Mouse (Mus musculus): ENCODE results near the gene Pias1.

DNA sequence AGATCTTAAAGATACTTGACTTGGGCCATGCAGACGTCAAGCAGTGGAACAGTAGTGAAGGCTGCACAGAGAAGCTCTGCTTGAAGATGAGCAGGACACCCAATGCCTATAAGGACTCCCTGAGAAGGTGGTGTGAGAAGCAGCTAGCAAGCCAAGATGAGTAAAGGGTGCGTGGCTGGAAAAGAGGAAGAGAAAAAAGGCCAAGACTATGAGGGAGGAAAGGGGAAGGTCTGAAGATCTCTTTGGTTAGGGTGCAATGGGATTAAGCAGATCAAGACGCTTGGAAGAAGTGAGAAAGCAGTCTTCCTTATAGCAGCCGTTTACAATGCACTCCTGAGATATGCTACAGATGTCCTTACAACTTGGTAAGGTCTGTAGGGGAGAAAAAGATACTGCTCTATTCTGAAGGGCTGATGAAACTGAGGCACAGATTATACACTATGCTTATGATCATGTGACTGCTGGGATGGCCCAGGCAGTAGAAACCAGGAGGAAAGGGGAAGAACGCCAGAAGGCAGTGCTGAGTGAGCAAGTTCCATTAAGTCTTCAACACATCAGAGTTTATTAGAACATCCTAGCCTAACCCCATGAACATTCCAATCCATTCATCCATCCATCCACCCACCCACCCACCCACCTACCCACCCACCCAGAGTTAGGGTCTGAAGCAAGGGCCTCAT is 74.2 kb downstream of the Pias1 start:
- TF ChIP-seq CTCF (IDR thresholded peaks at IDR 0.05; ENCODE audit: control insufficient read depth, insufficient read depth, low read length) (no peak), POLR2A (IDR thresholded peaks at IDR 0.05; ENCODE audit: borderline replicate concordance, control insufficient read depth, low read depth, low read length) (no peak)
